Mouse (Mus musculus) right cerebral cortex, adult 2 months (tissue): ENCODE measurements at regions not wholly inside any gene's neighbourhood (a gene's known extent, or its start where the extent isn't known, plus 50 kb on each side); places are given as distances from the start of the nearest gene placed in this dataset.
A peak's percentile ranks its signal among the peaks of the same experiment; 100 is the strongest.

Experiments
- DNase-seq, 2 experiments: peaks; one replicate each; pipeline ENCODE4 v3.0.0; 2021 to 2022; ENCODE audit warnings: low spot score in 2 of 2

DNA sequence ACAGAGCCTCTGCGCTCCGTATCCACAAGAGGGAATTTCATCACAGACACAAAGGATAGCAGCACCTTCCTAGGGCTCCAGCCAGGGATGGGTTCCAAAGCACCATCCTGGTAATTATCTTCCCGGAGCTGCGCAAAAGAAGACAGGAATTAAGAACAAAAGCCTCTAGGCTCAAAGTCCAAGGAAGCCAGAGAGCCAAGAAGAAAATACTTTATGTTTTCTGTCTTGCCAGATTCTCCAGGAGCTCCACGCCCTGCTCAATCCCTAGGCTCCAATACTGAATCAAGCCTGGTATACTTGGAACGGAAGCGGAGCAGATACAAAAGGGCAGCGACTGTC lies 54.4 kb downstream of the Irf2bpl start:
- no peak for DNase-seq

DNA sequence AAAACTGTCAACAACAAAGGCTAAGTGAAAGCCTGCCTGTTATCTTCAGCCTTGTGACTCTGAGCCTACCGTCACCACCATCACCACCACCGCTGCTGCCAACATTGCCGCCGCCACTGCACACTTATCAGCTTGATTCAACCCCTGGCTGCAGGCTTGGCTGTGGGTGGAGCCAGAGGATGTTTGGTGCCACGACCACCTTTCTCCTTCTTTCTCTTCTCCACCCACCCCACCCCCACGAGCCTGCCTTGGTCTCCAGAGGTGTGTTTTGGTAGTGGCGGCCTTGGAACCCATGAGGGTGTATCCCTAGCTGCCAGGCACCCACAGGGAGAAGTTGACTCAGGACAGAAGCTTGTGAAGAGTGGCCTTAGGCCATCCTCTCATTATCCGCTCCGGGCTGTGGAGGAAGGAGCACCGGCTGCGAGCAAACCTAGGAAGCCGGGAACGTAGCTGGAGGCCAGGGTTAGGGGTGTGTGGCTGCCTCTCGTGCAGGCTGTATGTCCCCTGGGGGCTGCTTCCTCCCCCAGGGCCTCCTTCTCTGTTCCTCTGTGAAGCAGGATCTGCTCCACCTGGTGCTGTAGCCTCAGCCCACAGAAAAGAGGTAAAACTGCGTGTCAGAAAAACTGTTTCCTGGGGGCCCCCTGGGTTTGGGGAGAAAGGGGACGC lies 54.9 kb downstream of the Irf2bpl start:
- no peak for DNase-seq

DNA sequence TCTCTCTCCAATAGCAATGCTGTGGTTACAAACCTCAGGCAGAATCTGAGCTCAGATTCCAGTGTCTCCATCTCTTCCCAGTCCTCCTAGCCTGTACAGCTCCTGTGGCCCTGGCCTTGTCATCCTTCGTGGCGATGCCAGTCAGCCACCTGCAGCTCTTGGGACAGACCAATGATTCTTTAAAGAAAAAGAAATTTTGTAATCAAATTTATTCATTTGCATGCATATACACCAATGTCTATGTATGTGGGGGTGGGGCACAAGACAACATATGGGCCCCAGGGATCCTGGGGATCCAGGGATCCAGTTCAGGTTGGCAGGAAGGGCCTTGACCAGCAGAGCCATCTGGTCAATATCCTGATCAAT lies 57.4 kb downstream of the Irf2bpl start:
- DNase-seq: no peak

DNA sequence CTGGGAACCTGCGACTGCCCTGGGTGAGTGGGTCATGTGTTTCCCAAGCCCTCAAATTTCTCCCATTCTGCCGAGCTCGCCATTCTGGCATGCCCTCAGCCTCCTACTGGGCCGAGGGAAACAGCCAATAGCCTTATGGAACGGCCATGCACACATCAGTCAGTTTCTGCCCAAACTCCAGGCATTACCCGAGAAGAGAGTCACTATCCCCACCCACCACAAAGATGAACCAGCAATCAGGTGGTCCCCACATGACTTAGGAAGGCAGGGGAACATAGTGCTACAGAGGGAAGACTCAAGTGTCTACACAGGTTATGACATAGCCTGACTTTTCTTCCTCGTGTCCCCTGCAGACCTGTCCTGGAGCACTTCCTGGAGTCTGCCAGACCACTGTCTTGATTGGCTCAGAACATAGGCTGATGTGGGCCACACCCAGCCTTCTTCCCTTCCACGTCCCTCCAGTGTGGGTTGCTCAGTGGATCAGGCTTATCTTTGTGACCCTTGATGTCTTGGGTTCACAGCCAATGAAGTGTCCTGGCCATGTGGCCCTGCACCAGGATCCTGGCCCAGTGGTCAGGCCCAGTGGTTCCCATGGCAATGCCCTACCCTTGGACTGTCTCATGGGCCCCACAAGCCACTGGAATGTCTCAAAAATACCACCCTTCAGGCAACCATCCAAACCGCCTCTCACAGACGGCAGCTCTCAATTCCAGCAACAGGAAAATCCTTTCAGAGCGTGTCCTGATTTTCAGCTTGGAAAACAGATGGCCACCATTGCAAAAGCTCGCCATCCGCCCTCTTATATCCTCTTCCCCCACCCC lies 58.0 kb downstream of the Irf2bpl start:
- DNase-seq: peak; percentile 78 to 80

DNA sequence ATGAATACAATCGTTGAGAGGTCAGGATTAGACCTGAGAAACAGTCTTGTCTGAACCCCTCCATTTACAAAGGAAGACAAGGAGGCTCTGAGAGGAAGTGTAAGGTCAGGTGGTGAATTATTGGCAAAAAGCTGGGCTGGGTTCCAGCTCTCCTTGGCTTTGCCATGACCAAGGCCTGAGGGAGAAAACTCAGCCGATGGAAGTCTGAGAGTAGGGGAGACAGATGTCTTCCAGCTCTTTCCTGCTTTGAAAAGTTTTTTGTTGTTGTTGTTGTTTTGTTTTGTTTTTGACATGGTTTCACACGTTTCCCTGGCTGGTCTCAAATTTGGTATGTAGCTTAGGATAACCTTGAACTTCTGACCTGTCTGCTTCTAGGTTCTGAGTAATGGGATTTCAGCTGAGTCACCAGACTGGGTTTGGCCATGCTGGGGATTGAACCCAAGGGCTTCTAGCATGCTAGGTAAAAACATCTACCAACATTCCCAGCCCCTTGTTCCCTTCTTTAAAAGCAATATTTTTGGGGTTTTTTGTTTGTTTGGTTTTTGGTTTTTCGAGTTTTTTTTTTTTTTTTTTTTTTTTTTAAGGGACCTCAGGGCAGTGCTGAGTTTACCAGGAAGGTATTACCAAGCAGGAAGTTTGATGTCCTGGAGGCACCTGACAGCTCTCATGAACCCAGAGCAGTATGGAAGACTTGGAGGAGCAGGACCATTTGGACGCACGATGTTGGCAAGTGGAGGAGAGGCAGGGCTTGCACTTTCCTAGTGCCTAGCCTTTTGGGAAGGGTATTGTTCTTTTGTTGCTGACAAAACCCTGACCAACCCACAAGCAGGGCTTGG lies 58.8 kb downstream of the Irf2bpl start:
- no peak for DNase-seq

DNA sequence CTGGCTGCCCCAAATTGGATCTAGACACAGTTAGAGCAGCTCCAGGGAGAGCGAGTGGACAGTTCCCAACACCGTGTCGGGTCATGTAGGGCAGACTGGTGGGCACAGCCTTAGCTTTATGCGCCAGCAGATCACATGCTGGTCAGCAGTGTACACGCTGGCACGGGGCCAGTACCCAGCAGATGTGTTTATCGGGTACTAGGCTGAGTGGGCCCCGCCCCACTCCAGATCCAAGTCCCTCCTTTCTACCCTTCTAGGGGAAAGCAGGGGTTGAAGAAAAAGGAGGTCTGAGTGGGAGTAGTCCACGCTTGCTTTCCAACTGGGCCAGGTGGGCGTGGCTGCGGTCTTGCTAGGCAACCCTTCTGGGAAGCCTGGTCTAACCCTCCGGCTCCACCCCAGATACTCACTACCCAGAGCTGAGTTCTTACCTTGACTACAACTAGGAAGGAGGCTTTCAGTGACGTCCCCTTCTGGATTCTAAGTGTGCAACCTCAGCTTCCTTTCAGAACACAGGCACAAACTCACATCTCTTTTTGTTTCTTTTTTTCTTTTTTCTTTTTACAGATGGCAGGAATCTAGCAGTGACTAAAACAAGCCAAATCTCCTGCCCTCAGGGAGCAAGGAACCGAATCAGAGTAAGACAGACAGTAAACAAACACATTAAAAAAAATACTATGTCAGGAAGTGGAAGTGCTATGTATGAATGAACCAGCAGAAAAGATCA lies 59.6 kb downstream of the Irf2bpl start:
- DNase-seq: peak; percentile 63 to 82

DNA sequence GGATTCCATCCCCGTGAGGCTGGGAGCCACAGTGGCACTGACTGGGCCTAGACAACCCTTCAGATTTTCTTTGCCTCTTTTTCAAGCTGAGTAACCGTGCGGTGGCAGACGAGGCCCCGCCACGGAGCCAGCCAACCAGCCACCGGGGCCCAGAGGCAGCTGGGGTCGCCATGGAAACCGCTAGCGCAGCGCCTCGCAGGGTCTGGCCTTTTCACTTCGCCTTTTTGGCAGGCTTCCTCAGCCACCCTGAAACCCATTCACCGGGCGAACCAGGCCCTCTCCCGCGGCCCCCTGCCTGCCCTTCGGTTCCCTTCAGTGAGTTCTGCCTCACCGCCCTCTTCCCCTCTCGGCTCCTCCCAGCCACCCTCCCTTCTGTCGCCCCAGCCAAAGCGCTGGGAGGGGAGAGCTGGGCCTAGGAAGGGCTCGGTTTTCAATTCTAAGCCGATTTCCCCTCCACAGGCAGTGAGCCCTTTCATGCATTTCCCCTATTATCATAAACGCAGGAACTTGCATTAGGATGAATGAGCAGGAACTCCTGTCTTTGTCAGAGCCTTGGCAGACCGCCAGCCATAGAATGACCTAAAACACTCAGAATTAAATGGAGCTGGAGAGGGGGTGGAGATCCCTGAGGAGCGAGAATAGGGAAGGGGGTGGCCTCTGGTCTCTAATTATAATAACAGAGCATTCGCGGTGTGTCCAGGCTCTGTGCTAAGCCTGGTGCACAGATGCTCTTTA lies 60.6 kb downstream of the Irf2bpl start:
- peak; percentile 84 to 91 for DNase-seq

DNA sequence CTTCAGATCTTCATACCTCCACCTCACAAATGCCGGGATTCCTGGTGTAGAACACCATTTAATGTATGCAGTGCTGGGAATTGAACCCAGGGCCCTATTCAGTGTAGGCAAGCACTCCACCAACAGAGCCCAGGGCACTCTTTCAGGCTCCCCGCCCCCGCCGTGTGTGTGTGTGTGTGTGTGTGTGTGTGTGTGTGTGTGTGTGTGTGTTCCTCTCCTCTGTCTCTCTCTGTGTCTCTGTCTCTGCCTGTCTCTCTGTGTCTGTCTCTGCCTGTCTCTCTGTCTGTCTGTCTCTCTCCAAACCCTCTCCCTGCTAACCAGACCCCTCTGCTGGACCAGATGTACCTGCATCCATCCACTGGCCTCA lies 61.1 kb downstream of the Irf2bpl start:
- DNase-seq: no peak

DNA sequence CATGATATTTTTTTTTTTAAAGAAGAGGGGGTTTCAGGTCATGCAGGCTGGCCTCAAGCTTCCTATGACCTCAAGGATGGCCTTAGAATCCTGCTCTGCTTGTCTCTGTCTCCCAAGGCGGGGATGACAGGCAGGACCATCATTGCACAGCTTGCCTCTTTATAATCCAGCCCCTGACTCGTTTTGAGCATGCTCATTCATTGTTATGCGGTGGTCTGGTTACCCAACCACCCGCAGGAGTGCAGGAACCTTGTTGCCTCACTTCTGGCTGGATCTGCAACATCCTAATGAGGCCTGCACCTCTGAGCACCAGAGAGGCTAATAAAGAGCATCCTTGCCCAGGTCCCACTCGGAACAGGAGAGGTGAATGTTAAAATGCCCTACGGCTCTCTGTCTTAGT lies 63.4 kb downstream of the Irf2bpl start:
- DNase-seq: no peak

DNA sequence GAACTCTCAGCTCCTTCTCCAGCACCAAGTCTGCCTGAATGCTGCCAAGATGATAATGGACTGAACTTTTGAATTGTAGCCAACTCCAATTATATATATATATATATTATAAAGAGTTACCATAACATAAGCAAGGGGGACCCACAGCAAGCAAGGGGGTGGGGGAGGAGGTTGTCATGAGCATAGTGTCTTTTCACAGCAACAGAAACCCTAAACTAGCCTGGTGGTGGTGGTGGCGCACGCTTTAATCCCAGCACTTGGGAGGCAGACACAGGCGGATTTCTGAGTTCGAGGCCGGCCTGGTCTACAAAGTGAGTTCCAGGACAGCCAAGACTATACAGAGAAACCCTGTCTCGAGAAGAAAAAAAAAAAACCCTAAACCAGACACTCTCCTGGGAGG lies 65.0 kb downstream of the Irf2bpl start:
- no peak for DNase-seq

DNA sequence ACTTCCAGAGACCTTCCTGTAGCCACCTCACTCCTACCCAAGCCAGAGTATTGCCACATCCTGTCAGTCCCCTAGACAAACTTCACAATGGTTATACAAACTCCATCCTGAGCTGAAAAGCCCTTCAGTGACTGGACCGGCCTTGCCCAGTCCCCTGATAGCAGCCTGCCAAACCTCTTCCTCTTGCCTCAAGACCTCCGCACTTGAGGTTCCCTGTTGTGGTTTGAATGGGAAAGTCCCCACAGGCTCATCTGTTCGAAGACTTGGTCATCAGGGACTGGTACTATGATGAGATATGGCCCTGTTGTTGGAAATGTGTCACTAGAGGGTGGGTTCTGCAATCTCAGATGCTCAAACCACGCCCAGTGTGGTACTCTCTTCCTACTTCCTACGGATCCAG lies 65.4 kb downstream of the Irf2bpl start:
- no peak for DNase-seq

DNA sequence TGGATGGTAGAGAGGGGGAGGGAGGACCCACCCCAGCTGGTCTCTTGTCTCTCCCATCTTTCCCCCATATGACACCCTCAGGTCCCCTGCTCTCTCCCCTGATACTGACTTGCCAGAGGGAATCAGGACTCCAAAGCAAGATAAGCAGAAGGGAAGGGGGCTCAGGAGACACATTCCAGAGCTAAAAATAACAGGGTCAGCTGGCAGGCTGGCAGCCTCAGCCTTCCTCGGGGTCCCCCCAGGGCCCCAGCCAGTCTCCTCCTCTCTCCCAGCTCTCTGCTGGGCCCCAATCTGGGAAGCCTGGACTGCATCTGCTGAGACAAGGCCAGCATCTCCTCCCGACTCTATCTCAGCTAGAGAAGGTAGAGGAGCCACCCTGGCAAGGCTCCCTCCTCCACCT lies 66.4 kb downstream of the Irf2bpl start:
- no peak for DNase-seq

DNA sequence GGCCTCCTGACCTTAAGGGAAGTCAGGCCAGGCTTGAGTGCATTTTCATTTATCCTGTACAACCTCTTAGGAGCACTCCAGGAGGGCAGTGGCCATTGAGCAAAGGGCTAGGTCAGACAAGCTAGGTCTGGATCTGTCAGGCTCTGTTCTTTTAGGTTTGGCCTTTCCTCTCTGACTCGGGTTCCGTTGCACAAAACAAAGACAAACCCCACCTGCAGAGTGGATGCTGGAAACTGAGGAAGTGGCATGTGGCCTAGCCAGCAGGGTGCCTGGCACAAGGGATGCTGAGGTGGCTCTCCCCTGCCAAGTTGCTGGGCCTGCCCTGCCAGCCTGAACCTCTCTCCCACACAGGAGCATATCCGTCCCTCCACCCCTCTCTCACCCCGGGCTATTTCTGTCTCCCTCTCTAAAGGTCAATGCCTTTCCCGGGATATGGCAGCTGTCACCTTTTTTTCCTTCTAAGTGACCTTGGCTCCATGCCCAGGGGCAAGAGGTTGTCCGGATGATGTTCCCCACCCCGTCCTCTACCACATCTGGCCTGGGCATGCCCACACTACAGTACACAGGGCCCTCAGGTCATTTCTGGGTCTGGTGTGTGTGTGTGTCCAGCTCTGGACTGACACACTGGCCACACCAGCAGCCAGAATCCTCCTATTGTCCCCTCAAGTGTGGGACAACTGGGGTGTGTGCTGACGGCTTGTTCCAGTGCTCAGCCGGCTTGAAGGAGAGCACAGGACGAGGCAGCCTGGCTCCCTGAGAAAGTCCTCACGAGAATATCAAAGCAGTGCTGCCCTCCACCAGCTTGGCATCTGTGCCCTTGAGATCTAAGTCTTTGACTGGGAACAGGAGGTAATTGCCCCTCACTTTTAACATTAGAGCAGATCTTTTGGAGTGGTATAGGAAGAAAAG lies 67.6 kb downstream of the Irf2bpl start:
- no peak for DNase-seq

DNA sequence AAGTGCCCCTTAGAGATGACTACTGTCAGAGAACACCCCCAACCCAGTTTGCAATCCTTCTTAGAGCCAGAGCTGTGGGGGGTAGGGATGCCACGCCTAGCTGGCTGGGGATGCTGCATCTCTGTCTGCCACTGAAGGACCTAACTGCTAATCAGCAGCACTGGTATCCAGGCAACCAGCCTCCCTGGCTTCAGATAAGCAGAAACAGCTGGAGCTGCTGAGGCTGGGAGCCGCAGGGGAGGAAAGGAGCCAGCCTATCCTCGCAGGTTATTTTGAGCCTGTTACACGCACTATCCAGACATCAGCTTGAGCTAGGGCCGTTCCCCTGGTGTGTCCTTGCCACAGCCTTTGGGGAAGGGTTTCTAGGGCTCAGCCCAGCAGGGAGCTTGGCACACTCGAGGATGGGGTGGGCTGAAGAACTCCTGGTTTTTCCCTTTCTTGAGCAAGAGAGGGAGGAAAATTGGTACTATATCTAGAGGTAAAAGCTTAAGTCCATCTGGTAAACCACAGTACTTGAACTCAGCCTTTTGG lies 68.4 kb downstream of the Irf2bpl start:
- peak; percentile 77 to 79 for DNase-seq

DNA sequence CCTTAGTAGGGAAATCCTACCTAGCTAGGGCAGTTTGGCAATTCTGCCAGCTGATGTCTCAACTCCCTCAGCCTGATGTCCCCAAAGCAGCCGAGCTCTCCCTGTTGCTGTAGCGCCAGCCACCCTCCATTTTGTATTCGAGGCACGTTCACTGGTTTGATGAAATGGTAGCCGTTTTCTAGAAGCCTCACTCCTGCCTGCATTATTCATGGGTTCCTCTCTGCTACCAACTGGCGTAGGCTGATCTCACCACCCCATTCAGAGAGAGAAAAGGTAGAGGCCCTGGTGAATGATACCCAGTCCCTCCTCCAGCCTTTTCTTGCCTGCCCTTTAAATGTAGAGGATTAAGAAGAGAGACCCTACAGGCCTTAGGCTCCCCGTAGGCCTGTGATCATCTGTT lies 69.9 kb downstream of the Irf2bpl start:
- no peak for DNase-seq
